Mouse (Mus musculus): Measurements from ENCODE around the gene Snai3. TPM values are rescaled to one million over a fixed set of nuclear protein-coding genes. Genes with fewer than 3 reads are reported as not detected.

Gene Snai3
- polyA plus RNA-seq, 1 experiment, result 2.2 TPM

DNA sequence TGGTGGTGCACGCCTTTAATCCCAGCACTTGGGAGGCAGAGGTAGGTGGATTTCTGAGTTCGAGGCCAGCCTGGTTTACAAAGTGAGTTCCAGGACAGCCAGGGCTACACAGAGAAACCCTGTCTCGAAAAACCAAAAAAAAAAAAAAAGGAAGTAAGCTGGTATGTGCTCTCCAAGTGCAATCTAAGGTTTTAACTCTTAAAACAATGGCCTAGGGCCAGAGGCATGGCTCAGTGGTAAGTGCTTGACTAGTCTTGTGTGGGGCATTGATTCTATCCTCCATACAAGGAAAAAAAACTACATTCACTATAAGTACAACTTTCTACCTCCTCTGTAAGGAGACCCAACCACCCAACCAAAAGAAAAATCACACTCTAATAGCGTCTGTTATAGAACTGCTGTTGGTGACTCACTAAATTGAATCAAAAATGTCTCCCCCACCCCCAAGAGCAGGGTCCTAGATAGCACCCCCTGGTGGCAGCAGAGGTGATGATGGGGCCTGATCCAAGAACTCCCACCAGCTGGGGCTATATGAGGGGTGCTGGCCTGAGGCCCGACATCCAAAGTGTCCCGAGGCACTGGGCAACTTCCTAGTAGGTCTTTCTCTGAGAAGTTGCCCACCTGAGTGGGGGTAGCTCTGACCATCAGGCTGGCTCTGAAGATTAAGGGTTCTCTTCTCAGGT is 1.2 kb downstream of the Snai3 start:
- peaks cover 4% of the 10 kb centered on the region; the same call in 1 of the 2 replicates for H3K27me3 ChIP-seq (ENCODE audit: control insufficient read depth, insufficient read depth, low read length)
- peak overlapping the region; percentile 59 for H3K4me3 ChIP-seq (ENCODE audit: low read depth, low read length)
- H3K4me1 ChIP-seq (ENCODE audit: control insufficient read depth, insufficient read depth, insufficient read length, low read length), result peaks cover 23% of the 10 kb centered on the region
- no peaks in the 10 kb centered on the region for H3K36me3 ChIP-seq (ENCODE audit: control insufficient read depth, insufficient read depth, low read length)
- 66% methylated on average over 6 of the region's 6 CpGs for WGBS
- TF ChIP-seq POLR2A (IDR thresholded peaks at IDR 0.05; ENCODE audit: low read depth, low read length) (no peak), CTCF (IDR thresholded peaks at IDR 0.05; ENCODE audit: extremely low read depth, insufficient read length, insufficient replicate concordance, low read depth, low read length) (peak; percentile 31; the same call in 1 of the 2 replicates)
- H3K27ac ChIP-seq (ENCODE audit: insufficient read depth, low read depth, low read length), result no peak overlapping the region

DNA sequence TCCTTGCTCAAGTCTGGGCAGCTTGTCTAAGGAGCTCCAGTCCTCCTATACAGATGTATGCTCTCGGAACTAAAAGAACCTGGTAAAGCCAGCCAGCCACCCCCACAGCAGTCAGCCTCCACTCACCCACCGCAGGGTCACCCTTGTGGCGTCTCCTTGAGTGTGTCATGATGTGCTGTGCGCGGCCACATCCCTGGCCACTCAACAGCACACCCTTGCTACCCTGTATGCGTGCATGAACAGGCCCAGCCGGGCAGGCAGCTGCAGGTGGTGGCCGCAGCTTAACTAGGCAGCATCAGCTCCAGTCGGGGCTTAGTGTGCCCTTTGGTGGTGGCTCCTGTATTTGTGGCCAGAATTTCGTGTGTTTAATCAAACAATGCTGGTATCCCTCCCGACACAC is 3.4 kb downstream of the Snai3 start:
- H3K4me3 ChIP-seq (ENCODE audit: low read depth, low read length), result no peak overlapping the region
- TF ChIP-seq POLR2A (IDR thresholded peaks at IDR 0.05; ENCODE audit: low read depth, low read length), result no peak
- no peak for TF ChIP-seq CTCF (IDR thresholded peaks at IDR 0.05; ENCODE audit: extremely low read depth, insufficient read length, insufficient replicate concordance, low read depth, low read length)
- 85% methylated on average over 11 of the region's 11 CpGs for WGBS

DNA sequence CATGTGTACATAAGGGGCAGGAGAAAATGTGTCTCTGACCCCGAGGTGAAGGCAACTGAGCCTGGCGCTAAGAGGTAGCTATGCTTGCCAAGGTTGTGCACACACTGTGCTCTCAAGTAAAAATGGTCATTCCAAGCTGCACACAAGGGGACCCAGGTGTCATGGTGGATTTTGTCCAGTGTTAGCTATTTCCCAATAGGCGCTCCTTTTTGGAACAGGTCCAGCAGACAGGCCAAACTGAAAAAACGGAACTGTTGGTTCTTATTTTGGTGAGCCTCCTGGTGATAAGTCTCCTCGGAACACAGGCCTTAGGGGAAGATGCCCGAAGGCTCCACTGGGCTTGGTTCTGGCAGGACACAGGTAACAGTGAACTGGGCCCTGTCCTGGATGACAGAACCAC is 6.1 kb downstream of the Snai3 start:
- Histone ChIP-seq H3K36me3 (ENCODE audit: control insufficient read depth, insufficient read depth, low read length) (no peaks in the 10 kb centered on the region), H3K27me3 (ENCODE audit: control insufficient read depth, insufficient read depth, low read length) (no peaks in the 10 kb centered on the region), H3K27ac (ENCODE audit: insufficient read depth, low read depth, low read length) (no peak overlapping the region), H3K4me1 (ENCODE audit: control insufficient read depth, insufficient read depth, insufficient read length, low read length) (no peaks in the 10 kb centered on the region), H3K4me3 (ENCODE audit: low read depth, low read length) (no peak overlapping the region)
- WGBS, result 65% methylated on average over 6 of the region's 6 CpGs
- TF ChIP-seq POLR2A (IDR thresholded peaks at IDR 0.05; ENCODE audit: low read depth, low read length) (no peak), CTCF (IDR thresholded peaks at IDR 0.05; ENCODE audit: extremely low read depth, insufficient read length, insufficient replicate concordance, low read depth, low read length) (no peak)

More for the DNA sequence above, 3.4 kb downstream of the Snai3 start:
- Histone ChIP-seq H3K27ac (ENCODE audit: insufficient read depth, low read depth, low read length) (no peak overlapping the region), H3K4me1 (ENCODE audit: control insufficient read depth, insufficient read depth, insufficient read length, low read length) (peaks cover 10% of the 10 kb centered on the region; the same call in 1 of the 2 replicates), H3K36me3 (ENCODE audit: control insufficient read depth, insufficient read depth, low read length) (no peaks in the 10 kb centered on the region), H3K27me3 (ENCODE audit: control insufficient read depth, insufficient read depth, low read length) (peaks cover 4% of the 10 kb centered on the region; the same call in 1 of the 2 replicates)

DNA sequence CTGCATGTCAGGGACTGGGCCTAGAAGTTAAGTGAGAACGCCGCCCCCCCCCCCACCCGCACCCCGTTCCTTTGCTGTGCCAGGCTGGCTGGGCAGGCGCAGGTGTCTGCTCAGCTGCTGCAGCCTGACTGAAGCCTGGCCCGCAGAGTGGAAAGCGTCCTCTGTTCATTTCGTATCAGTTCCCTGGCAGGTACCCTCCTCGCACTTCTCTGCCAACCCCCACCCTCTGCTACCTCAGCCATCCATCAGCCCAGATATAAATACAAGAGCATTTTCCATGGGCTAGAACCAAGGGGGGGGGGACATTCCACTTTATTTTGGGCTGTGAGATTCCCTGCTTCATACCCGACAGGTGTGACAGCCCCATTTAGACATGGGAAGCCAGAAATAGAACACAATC is 8.4 kb downstream of the Snai3 start:
- 91% methylated on average over 10 of the region's 10 CpGs for WGBS
- H3K4me3 ChIP-seq (ENCODE audit: low read depth, low read length), result no peak overlapping the region
- TF ChIP-seq CTCF (IDR thresholded peaks at IDR 0.05; ENCODE audit: extremely low read depth, insufficient read length, insufficient replicate concordance, low read depth, low read length) (no peak), POLR2A (IDR thresholded peaks at IDR 0.05; ENCODE audit: low read depth, low read length) (no peak)

DNA sequence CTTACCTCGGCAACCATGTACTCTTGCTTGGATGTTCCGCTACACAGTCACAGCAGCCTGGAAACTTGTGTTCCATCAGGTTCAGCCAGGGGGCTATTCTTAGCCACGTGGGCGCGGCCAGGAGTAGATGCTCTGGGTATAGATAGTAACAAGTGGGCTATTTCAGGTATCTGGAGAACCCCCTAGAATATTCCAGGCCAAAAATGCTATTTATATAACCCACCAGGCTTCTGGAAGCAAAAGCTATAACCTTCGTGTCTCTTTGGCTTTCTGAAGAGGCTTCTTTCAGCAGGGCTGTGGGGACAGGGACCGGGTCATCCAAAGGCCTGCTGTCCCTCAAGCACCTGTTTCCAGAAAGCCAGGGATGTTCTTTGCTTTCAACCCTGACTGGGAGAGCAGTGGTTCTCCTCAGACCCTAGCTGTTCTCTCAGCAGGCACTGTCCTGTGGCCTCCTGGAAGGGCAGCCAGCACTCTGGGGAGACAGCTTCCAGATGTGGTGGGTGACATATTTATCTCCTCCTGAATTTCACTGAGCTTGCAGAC is 9.3 kb downstream of the Snai3 start:
- no peak for TF ChIP-seq CTCF (IDR thresholded peaks at IDR 0.05; ENCODE audit: extremely low read depth, insufficient read length, insufficient replicate concordance, low read depth, low read length)
- no peak for TF ChIP-seq POLR2A (IDR thresholded peaks at IDR 0.05; ENCODE audit: low read depth, low read length)

More for the DNA sequence above, 8.4 kb downstream of the Snai3 start:
- Histone ChIP-seq H3K4me1 (ENCODE audit: control insufficient read depth, insufficient read depth, insufficient read length, low read length) (no peaks in the 10 kb centered on the region), H3K27ac (ENCODE audit: insufficient read depth, low read depth, low read length) (no peak overlapping the region), H3K36me3 (ENCODE audit: control insufficient read depth, insufficient read depth, low read length) (no peaks in the 10 kb centered on the region), H3K27me3 (ENCODE audit: control insufficient read depth, insufficient read depth, low read length) (no peaks in the 10 kb centered on the region)

DNA sequence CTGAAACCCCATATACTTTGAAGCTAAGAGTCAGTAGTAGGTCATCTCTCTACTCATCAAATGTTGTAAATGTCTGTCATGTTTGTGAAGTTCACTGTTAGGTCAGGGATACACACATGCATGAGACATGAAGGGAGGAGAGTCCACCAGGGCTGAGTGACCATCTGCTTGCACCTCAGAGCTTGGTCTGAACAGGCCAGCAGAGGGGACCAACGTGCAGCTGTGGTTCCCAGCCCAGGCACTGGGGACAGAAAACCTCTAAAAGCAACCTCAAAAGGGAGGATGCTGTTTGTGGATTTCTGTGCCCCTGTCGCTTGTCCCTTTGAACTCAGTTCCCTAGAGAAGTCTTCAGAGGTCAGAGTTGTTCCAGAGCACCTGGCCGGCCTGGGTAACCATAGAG is 15.3 kb downstream of the Snai3 start:
- TF ChIP-seq POLR2A (IDR thresholded peaks at IDR 0.05; ENCODE audit: low read depth, low read length), result no peak
- Histone ChIP-seq H3K4me3 (ENCODE audit: low read depth, low read length) (no peak overlapping the region), H3K4me1 (ENCODE audit: control insufficient read depth, insufficient read depth, insufficient read length, low read length) (peaks cover 8% of the 10 kb centered on the region), H3K27ac (ENCODE audit: insufficient read depth, low read depth, low read length) (no peak overlapping the region), H3K36me3 (ENCODE audit: control insufficient read depth, insufficient read depth, low read length) (no peaks in the 10 kb centered on the region), H3K27me3 (ENCODE audit: control insufficient read depth, insufficient read depth, low read length) (no peaks in the 10 kb centered on the region)
- 52% methylated on average over 3 of the region's 3 CpGs for WGBS

More for the DNA sequence above, 9.3 kb downstream of the Snai3 start:
- 57% methylated on average over 7 of the region's 7 CpGs for WGBS
- Histone ChIP-seq H3K4me1 (ENCODE audit: control insufficient read depth, insufficient read depth, insufficient read length, low read length) (no peaks in the 10 kb centered on the region), H3K27ac (ENCODE audit: insufficient read depth, low read depth, low read length) (no peak overlapping the region), H3K4me3 (ENCODE audit: low read depth, low read length) (no peak overlapping the region), H3K27me3 (ENCODE audit: control insufficient read depth, insufficient read depth, low read length) (no peaks in the 10 kb centered on the region), H3K36me3 (ENCODE audit: control insufficient read depth, insufficient read depth, low read length) (no peaks in the 10 kb centered on the region)

DNA sequence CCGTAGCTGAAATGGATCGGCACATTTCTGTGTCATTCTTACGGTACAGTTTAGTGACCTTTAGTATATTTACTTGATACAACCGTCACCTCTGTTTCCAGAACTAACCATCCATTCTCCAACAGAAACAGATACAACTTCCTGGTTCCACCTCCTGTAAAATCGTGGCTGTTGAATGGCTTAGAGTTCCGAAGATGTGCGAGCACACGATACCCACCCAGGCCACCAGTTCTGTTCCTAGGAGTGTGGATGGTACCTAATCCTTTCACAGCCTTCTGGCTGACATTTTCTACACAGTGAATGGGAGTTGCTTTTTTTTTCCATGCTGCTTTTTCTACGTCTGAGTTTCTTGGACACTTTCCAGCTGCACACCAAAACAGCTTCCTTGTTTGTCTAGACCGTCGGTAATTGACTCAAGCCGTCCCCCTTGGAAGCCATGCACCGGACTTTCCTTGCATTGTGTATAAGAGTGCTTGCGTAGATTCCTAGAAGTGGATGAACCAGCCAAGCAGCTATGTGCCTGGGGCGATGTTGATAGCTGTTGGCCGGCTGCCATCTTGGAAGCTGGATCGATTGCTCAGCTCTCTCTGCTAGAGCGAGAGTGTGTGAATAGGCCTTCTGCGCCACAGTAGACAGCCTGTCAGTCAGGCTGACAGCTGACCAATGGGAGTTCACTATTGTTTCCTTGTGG is 16.3 kb downstream of the Snai3 start:
- no peaks in the 10 kb centered on the region for H3K27me3 ChIP-seq (ENCODE audit: control insufficient read depth, insufficient read depth, low read length)
- no peaks in the 10 kb centered on the region for H3K36me3 ChIP-seq (ENCODE audit: control insufficient read depth, insufficient read depth, low read length)
- TF ChIP-seq CTCF (IDR thresholded peaks at IDR 0.05; ENCODE audit: extremely low read depth, insufficient read length, insufficient replicate concordance, low read depth, low read length) (no peak), POLR2A (IDR thresholded peaks at IDR 0.05; ENCODE audit: low read depth, low read length) (peak; percentile 28; the same call in 1 of the 2 replicates)
- WGBS, result under 1% methylated on average over 19 of the region's 19 CpGs
- peak overlapping the region; percentile 94 for H3K27ac ChIP-seq (ENCODE audit: insufficient read depth, low read depth, low read length)
- peak overlapping the region; percentile 75 for H3K4me3 ChIP-seq (ENCODE audit: low read depth, low read length)
- H3K4me1 ChIP-seq (ENCODE audit: control insufficient read depth, insufficient read depth, insufficient read length, low read length), result peaks cover 8% of the 10 kb centered on the region

Data from small intestine, adult 2 months (tissue).